Mouse (Mus musculus) brain, embryonic 14.5 days (tissue): ENCODE measurements around the gene Hist1h2bk.

Experiments used
- CTCF ChIP-seq: fragments of 200-500 bp; IDR thresholded peaks from 2 replicates; pipeline ENCODE4 v1.5.1; 2012; ENCODE audit warnings: inconsistent platforms, mild to moderate bottlenecking, moderate library complexity, borderline replicate concordance; ENCODE audit not compliant: insufficient read depth, insufficient read length; ENCODE audit errors: extremely low read depth
- POLR2A ChIP-seq: fragments of 200-500 bp; IDR thresholded peaks from 2 replicates; pipeline ENCODE4 v1.6.1; 2012; ENCODE audit warnings: mild to moderate bottlenecking, inconsistent platforms, borderline replicate concordance; ENCODE audit not compliant: poor library complexity, insufficient read depth, insufficient read length, severe bottlenecking; ENCODE audit errors: extremely low read depth

GRCm38 (mm10) chr13:22007121-22007510, 28.6 kb upstream of the Hist1h2bk start:
- no peak for TF ChIP-seq CTCF
- no peak for TF ChIP-seq POLR2A
